Mouse (Mus musculus) intestine, postnatal 0 days (tissue): ENCODE measurements at regions not wholly inside any gene's neighbourhood (a gene's known extent, or its start where the extent isn't known, plus 50 kb on each side); places are given as distances from the start of the nearest gene placed in this dataset.
A peak's percentile ranks its signal among the peaks of the same experiment; 100 is the strongest.

Source experiments
- ATAC-seq: fragments of 200-750 bp; cut with Nextera tagmentation; 2 replicates; pipeline ENCODE4 v1.8.0; 2017; ENCODE audit warnings: mild to moderate bottlenecking, moderate TSS enrichment, moderate library complexity
- H3K27ac ChIP-seq: fragments of 300-500 bp; sonication (generic); 2 replicates; pipeline ENCODE4 v1.5.1; 2014; ENCODE audit warnings: mild to moderate bottlenecking, low read depth, low read length, moderate library complexity
- H3K27me3 ChIP-seq: fragments of 300-500 bp; sonication (generic); replicated peaks from 2 replicates; pipeline ENCODE4 v1.6.1; 2014; ENCODE audit warnings: low read length, mixed read lengths; ENCODE audit not compliant: control insufficient read depth, insufficient read depth
- H3K36me3 ChIP-seq: fragments of 300-500 bp; sonication (generic); 2 replicates; pipeline ENCODE4 v1.6.1; 2014; ENCODE audit warnings: mild to moderate bottlenecking, moderate library complexity; ENCODE audit not compliant: control insufficient read depth, insufficient read depth
- H3K4me1 ChIP-seq: fragments of 300-500 bp; sonication (generic); replicated peaks from 2 replicates; pipeline ENCODE4 v1.6.1; 2014; ENCODE audit warnings: antibody characterized with exemption, low read length, mixed read lengths; ENCODE audit not compliant: control insufficient read depth, insufficient read depth
- H3K4me2 ChIP-seq: fragments of 300-500 bp; sonication (generic); replicated peaks from 2 replicates; pipeline ENCODE4 v1.6.1; 2014; ENCODE audit warnings: low read depth, mild to moderate bottlenecking, moderate library complexity
- H3K4me3 ChIP-seq: fragments of 300-500 bp; sonication (generic); 2 replicates; pipeline ENCODE4 v1.5.1; 2014; ENCODE audit warnings: low read depth, low read length
- H3K9ac ChIP-seq: fragments of 300-500 bp; sonication (generic); 2 replicates; pipeline ENCODE4 v1.6.1; 2014; ENCODE audit warnings: mild to moderate bottlenecking, low read depth, low read length
- H3K9me3 ChIP-seq: fragments of 300-500 bp; sonication (generic); 2 replicates; pipeline ENCODE4 v1.6.1; 2016; ENCODE audit warnings: mixed run types; ENCODE audit not compliant: control insufficient read depth
- CTCF ChIP-seq: sonication (generic); IDR thresholded peaks from 2 replicates; pipeline ENCODE4 v1.5.1; 2016; ENCODE audit warnings: low read depth, mild to moderate bottlenecking, control low read depth, antibody characterized with exemption, moderate library complexity
- WGBS: fragments of 180-500 bp; shearing (Covaris S2); extraction: QIAGEN DNeasy Blood & Tissue Kit; methylation state at CpG from one replicate; pipeline ENCODE4 v1.1.7; 2014; 5-methylcytosine and 5-hydroxymethylcytosine counted together

- no peaks in the 10 kb centered on the region for H3K27me3 ChIP-seq
- no peak for ATAC-seq
- no peak for TF ChIP-seq CTCF
- no peaks in the 10 kb centered on the region for H3K4me1 ChIP-seq
- no peak overlapping the region for H3K4me2 ChIP-seq
- WGBS, result 90% methylated on average over 3 of the region's 3 CpGs
- no peaks in the 10 kb centered on the region for H3K36me3 ChIP-seq
- H3K27ac ChIP-seq, result no peak overlapping the region
- H3K9ac ChIP-seq, result no peak overlapping the region
- H3K4me3 ChIP-seq, result no peak overlapping the region
- H3K9me3 ChIP-seq, result no peaks in the 10 kb centered on the region
These were observed 231.3 kb upstream of the Nrip1 start for GRCm38 (mm10) chr16:76604914-76605313.

- ATAC-seq, result no peak
- Histone ChIP-seq H3K4me3 (no peak overlapping the region), H3K27me3 (no peaks in the 10 kb centered on the region), H3K4me1 (no peaks in the 10 kb centered on the region), H3K36me3 (no peaks in the 10 kb centered on the region), H3K9ac (no peak overlapping the region), H3K4me2 (peak overlapping the region; percentile 44), H3K27ac (no peak overlapping the region), H3K9me3 (no peaks in the 10 kb centered on the region)
- 20% methylated on average over 6 of the region's 6 CpGs for WGBS
- no peak for TF ChIP-seq CTCF
These were observed 230.2 kb upstream of the Nrip1 start for GRCm38 (mm10) chr16:76603846-76604258.

- WGBS, result 33% methylated on average over 1 of the region's 1 CpGs
- Histone ChIP-seq H3K27ac (no peak overlapping the region), H3K4me3 (no peak overlapping the region), H3K9me3 (no peaks in the 10 kb centered on the region), H3K4me1 (no peaks in the 10 kb centered on the region), H3K36me3 (no peaks in the 10 kb centered on the region), H3K4me2 (peak overlapping the region; percentile 44; the same call in 1 of the 2 replicates), H3K9ac (no peak overlapping the region), H3K27me3 (no peaks in the 10 kb centered on the region)
- no peak for ATAC-seq
- no peak for TF ChIP-seq CTCF
These were observed 229.8 kb upstream of the Nrip1 start for GRCm38 (mm10) chr16:76603431-76603830.

DNA sequence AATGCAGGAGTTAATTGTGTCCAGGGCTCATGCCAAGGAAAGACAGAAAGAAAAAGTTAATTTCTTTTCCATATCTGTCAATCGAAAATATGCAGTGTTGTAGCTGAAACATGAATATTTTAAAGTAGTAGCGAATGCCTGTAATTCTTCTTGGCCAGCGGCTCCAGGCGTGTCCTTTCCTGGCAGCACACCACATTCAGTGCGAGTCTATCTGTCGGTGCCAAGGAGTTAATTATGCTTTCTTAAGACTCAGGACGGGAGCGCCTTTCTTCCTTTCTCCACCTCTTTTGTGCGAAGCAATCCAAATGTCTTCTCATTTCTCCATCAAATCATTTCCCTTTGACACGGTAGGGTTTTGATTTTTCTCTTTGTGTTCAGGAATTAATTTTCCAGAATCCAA is 226.5 kb upstream of the Nrip1 start:
- Histone ChIP-seq H3K4me1 (no peaks in the 10 kb centered on the region), H3K27me3 (no peaks in the 10 kb centered on the region), H3K27ac (no peak overlapping the region), H3K4me2 (no peak overlapping the region), H3K9ac (no peak overlapping the region), H3K9me3 (no peaks in the 10 kb centered on the region), H3K36me3 (no peaks in the 10 kb centered on the region), H3K4me3 (no peak overlapping the region)
- no peak for TF ChIP-seq CTCF
- no peak for ATAC-seq
- 75% methylated on average over 10 of the region's 10 CpGs for WGBS

GRCm38 (mm10) chr16:76591956-76592768 is 218.5 kb upstream of the Nrip1 start:
- Histone ChIP-seq H3K9ac (no peak overlapping the region), H3K36me3 (no peaks in the 10 kb centered on the region), H3K4me1 (no peaks in the 10 kb centered on the region; the same call in 1 of the 2 replicates), H3K9me3 (no peaks in the 10 kb centered on the region), H3K27ac (no peak overlapping the region), H3K4me2 (no peak overlapping the region), H3K27me3 (no peaks in the 10 kb centered on the region), H3K4me3 (no peak overlapping the region)
- ATAC-seq, result no peak
- TF ChIP-seq CTCF, result no peak
- 63% methylated on average over 4 of the region's 4 CpGs for WGBS

DNA sequence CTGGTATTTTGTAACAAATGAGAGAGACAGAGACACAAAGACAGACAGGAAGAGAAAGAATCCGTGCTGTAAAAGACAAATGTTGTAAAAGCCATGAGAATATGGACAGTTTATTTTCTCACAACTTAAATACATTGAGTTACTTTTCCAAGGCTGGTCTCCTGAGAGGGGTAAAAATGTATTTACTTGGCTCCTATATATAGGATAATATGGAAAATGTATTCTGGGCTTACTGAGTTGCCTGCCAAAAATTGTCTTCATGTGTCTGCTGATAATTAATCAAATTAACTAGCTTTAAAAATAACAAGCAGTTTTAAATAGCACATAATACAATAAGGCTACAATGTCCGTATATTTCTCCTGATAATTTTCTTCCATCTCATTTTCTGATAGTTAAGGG is 216.2 kb upstream of the Nrip1 start:
- no peak for TF ChIP-seq CTCF
- 57% methylated on average over 2 of the region's 2 CpGs for WGBS
- H3K9me3 ChIP-seq, result no peaks in the 10 kb centered on the region
- H3K4me3 ChIP-seq, result no peak overlapping the region
- H3K36me3 ChIP-seq, result no peaks in the 10 kb centered on the region
- no peaks in the 10 kb centered on the region; the same call in 1 of the 2 replicates for H3K4me1 ChIP-seq
- H3K27me3 ChIP-seq, result no peaks in the 10 kb centered on the region
- no peak overlapping the region for H3K27ac ChIP-seq
- ATAC-seq, result no peak
- H3K9ac ChIP-seq, result no peak overlapping the region
- no peak overlapping the region for H3K4me2 ChIP-seq
